Mouse (Mus musculus): Measurements from ENCODE around the gene Mgst2.

GRCm38 (mm10) chr3:51714469-51714868, 54.3 kb downstream of the Mgst2 start:
- TF ChIP-seq CTCF (IDR thresholded peaks at IDR 0.05) (no peak), EP300 (IDR thresholded peaks at IDR 0.05; ENCODE audit: insufficient read depth, low read depth, low read length) (no peak), POLR2A (IDR thresholded peaks at IDR 0.05; ENCODE audit: insufficient read depth, low read depth, low read length) (no peak)
